Mouse (Mus musculus) limb, embryonic 11.5 days (tissue): ENCODE data around the gene 0610037L13Rik. TPM values are rescaled to one million over a fixed set of nuclear protein-coding genes. Genes with fewer than 3 reads are reported as not detected.

Experiments used
- ATAC-seq: fragments of 200-750 bp; cut with Nextera tagmentation; 2 replicates; pipeline ENCODE4 v1.8.0; 2017; ENCODE audit warnings: low read depth; ENCODE audit not compliant: insufficient number of reproducible peaks, low FRiP score, low TSS enrichment
- DNase-seq: peaks from one replicate; pipeline ENCODE4 v3.0.0-alpha.2; 2015; ENCODE audit warnings: low spot score
- H3K27ac ChIP-seq: fragments of 300-500 bp; sonication (generic); replicated peaks from 2 replicates; pipeline ENCODE4 v1.5.1; 2014; ENCODE audit warnings: low read depth, mild to moderate bottlenecking, low read length
- H3K27me3 ChIP-seq: fragments of 300-500 bp; sonication (generic); 2 replicates; pipeline ENCODE4 v1.6.1; 2014; ENCODE audit warnings: mild to moderate bottlenecking, low read length, mixed read lengths; ENCODE audit not compliant: control insufficient read depth, insufficient read depth
- H3K36me3 ChIP-seq: fragments of 300-500 bp; sonication (generic); 2 replicates; pipeline ENCODE4 v1.6.1; 2014; ENCODE audit warnings: mild to moderate bottlenecking, low read length, moderate library complexity, mixed read lengths; ENCODE audit not compliant: control insufficient read depth, insufficient read depth
- H3K4me1 ChIP-seq: fragments of 300-500 bp; sonication (generic); 2 replicates; pipeline ENCODE4 v1.6.1; 2014; ENCODE audit warnings: low read length, mixed read lengths; ENCODE audit not compliant: control insufficient read depth, insufficient read depth
- H3K4me2 ChIP-seq: fragments of 300-500 bp; sonication (generic); 2 replicates; pipeline ENCODE4 v1.6.1; 2014; ENCODE audit warnings: low read depth, mild to moderate bottlenecking, moderate library complexity; ENCODE audit not compliant: severe bottlenecking
- H3K4me3 ChIP-seq: fragments of 300-500 bp; sonication (generic); 2 replicates; pipeline ENCODE4 v1.5.1; 2014; ENCODE audit warnings: low read depth, low read length
- H3K9ac ChIP-seq: fragments of 300-500 bp; sonication (generic); 2 replicates; pipeline ENCODE4 v1.6.1; 2014; ENCODE audit warnings: mild to moderate bottlenecking, low read length
- H3K9me3 ChIP-seq: fragments of 300-500 bp; sonication (generic); 2 replicates; pipeline ENCODE4 v1.6.1; 2016; ENCODE audit warnings: low read length; ENCODE audit not compliant: control insufficient read depth
- WGBS: fragments of 180-500 bp; shearing (Covaris S2); extraction: QIAGEN DNeasy Blood & Tissue Kit; methylation state at CpG from one replicate; pipeline ENCODE4 v1.1.7; 2014; 5-methylcytosine and 5-hydroxymethylcytosine counted together
- polyA plus RNA-seq: library from polyadenylated mRNA; unstranded; fragments of >200 nt; fragmentation: Nextera tagmentation; extraction: Ambion mirVana; gene quantifications from 2 replicates; pipeline ENCODE4 v1.2.1, GENCODE M21; 2014

0610037L13Rik gene
- polyA plus RNA-seq, 1 experiment from 2014 or later = 130 TPM

GRCm38 (mm10) chr4:107892663-107893062 is 3.0 kb downstream of the 0610037L13Rik start:
- Histone ChIP-seq H3K4me2 (no peak overlapping the region), H3K4me1 (no peaks in the 10 kb centered on the region), H3K4me3 (no peak overlapping the region), H3K9ac (no peak overlapping the region), H3K27me3 (no peaks in the 10 kb centered on the region), H3K27ac (no peak overlapping the region), H3K36me3 (peaks cover 6% of the 10 kb centered on the region; the same call in 1 of the 2 replicates), H3K9me3 (no peaks in the 10 kb centered on the region)
- WGBS = 88% methylated on average over 2 of the region's 2 CpGs
- ATAC-seq (no peak), DNase-seq (no peak)

- no peak overlapping the region for H3K4me2 ChIP-seq
- ATAC-seq (no peak), DNase-seq (no peak)
- no peaks in the 10 kb centered on the region for H3K9me3 ChIP-seq
- H3K27ac ChIP-seq = no peak overlapping the region
- H3K36me3 ChIP-seq = peaks cover 4% of the 10 kb centered on the region; the same call in 1 of the 2 replicates
- H3K4me1 ChIP-seq = no peaks in the 10 kb centered on the region
- no peak overlapping the region for H3K4me3 ChIP-seq
- H3K27me3 ChIP-seq = no peaks in the 10 kb centered on the region
- H3K9ac ChIP-seq = no peak overlapping the region
- 90% methylated on average over 5 of the region's 5 CpGs for WGBS
Measured at GRCm38 (mm10) chr4:107899211-107899927, 9.8 kb downstream of the 0610037L13Rik start.

GRCm38 (mm10) chr4:107900206-107900605 is 10.6 kb downstream of the 0610037L13Rik start:
- Histone ChIP-seq H3K9me3 (no peaks in the 10 kb centered on the region), H3K4me2 (no peak overlapping the region), H3K9ac (no peak overlapping the region), H3K27ac (no peak overlapping the region), H3K4me3 (no peak overlapping the region), H3K27me3 (no peaks in the 10 kb centered on the region), H3K4me1 (no peaks in the 10 kb centered on the region), H3K36me3 (peaks cover 3% of the 10 kb centered on the region; the same call in 1 of the 2 replicates)
- ATAC-seq = no peak
- no peak for DNase-seq
- WGBS = 94% methylated on average over 3 of the region's 3 CpGs

- peaks cover 6% of the 10 kb centered on the region; the same call in 1 of the 2 replicates for H3K36me3 ChIP-seq
- ATAC-seq (no peak), DNase-seq (no peak)
- H3K4me1 ChIP-seq = no peaks in the 10 kb centered on the region
- WGBS = 94% methylated on average over 10 of the region's 10 CpGs
- H3K9ac ChIP-seq = no peak overlapping the region
- no peaks in the 10 kb centered on the region for H3K9me3 ChIP-seq
- H3K27ac ChIP-seq = no peak overlapping the region
- no peak overlapping the region for H3K4me2 ChIP-seq
- H3K4me3 ChIP-seq = no peak overlapping the region
- no peaks in the 10 kb centered on the region for H3K27me3 ChIP-seq
Measured at GRCm38 (mm10) chr4:107904252-107904651, 14.6 kb downstream of the 0610037L13Rik start.

GRCm38 (mm10) chr4:107906561-107906960 is 16.9 kb downstream of the 0610037L13Rik start:
- H3K36me3 ChIP-seq = peaks cover 6% of the 10 kb centered on the region; the same call in 1 of the 2 replicates

DNA sequence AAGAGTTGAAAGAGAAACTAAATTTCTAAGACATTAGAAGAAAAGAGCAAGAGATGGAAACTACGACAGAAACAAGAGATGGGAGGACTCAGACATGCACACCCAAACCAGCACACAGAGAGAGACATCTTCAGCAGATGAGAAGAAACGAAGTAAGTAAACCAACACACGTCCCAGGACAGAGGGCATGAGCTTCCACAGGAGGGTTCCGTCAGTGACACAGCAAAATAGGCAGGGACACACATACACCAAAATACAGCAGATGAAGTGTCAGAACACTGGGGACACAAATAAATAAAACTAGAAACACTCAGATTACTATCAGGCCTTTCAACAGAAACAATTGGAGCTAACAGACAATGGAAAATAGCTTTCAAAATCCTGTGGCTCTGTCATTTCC is 20.4 kb downstream of the 0610037L13Rik start:
- Histone ChIP-seq H3K9ac (no peak overlapping the region), H3K9me3 (no peaks in the 10 kb centered on the region), H3K4me3 (no peak overlapping the region), H3K27ac (no peak overlapping the region), H3K36me3 (peaks cover 9% of the 10 kb centered on the region; the same call in 1 of the 2 replicates), H3K4me2 (no peak overlapping the region), H3K27me3 (no peaks in the 10 kb centered on the region), H3K4me1 (no peaks in the 10 kb centered on the region)
- DNase-seq (no peak), ATAC-seq (no peak)
- 92% methylated on average over 4 of the region's 4 CpGs for WGBS

More at GRCm38 (mm10) chr4:107906561-107906960, 16.9 kb downstream of the 0610037L13Rik start:
- Histone ChIP-seq H3K27me3 (no peaks in the 10 kb centered on the region), H3K4me1 (no peaks in the 10 kb centered on the region), H3K4me2 (no peak overlapping the region), H3K9me3 (no peaks in the 10 kb centered on the region), H3K9ac (no peak overlapping the region), H3K4me3 (no peak overlapping the region), H3K27ac (no peak overlapping the region)
- 88% methylated on average over 9 of the region's 9 CpGs for WGBS
- no peak for DNase-seq
- ATAC-seq = no peak

DNA sequence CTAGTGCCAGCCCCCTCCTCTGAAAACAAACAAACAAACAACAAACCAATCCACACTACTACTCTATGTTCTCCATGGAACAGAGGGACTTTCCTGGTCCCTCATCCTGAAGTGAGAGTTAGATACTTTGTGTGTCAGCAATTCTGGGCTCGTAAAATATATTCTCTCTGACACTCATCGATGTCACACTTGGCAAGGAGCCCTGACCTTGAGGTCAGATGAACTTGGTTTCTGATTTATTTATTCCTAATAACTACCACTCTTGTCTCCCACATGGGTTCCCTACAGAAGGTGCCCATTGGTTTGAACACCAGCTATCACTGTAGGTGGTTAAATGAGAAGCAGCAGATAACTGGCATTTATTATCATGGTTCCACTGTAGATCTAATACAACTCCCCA is 30.7 kb downstream of the 0610037L13Rik start:
- 92% methylated on average over 2 of the region's 2 CpGs for WGBS
- no peaks in the 10 kb centered on the region; the same call in 1 of the 2 replicates for H3K36me3 ChIP-seq
- H3K9me3 ChIP-seq = no peaks in the 10 kb centered on the region
- no peak overlapping the region for H3K27ac ChIP-seq
- ATAC-seq (no peak), DNase-seq (no peak)
- H3K4me2 ChIP-seq = no peak overlapping the region
- no peaks in the 10 kb centered on the region for H3K27me3 ChIP-seq
- no peak overlapping the region for H3K4me3 ChIP-seq
- H3K9ac ChIP-seq = no peak overlapping the region
- H3K4me1 ChIP-seq = 0 out of 2 replicates have a peak, but pooled peaks cover 2% of the 10 kb centered on the region

GRCm38 (mm10) chr4:107921152-107921695 is 31.6 kb downstream of the 0610037L13Rik start:
- H3K4me2 ChIP-seq = no peak overlapping the region
- WGBS = 90% methylated on average over 8 of the region's 8 CpGs
- ATAC-seq (no peak), DNase-seq (no peak)
- no peak overlapping the region for H3K9ac ChIP-seq
- H3K9me3 ChIP-seq = no peaks in the 10 kb centered on the region
- H3K27ac ChIP-seq = no peak overlapping the region
- no peak overlapping the region for H3K4me3 ChIP-seq
- no peaks in the 10 kb centered on the region for H3K27me3 ChIP-seq
- H3K36me3 ChIP-seq = no peaks in the 10 kb centered on the region; the same call in 1 of the 2 replicates
- 0 out of 2 replicates have a peak, but pooled peaks cover 2% of the 10 kb centered on the region for H3K4me1 ChIP-seq
